Mouse (Mus musculus) hindbrain, postnatal 0 days (tissue): Measurements from ENCODE around the gene AI464131. TPM values are rescaled to one million over a fixed set of nuclear protein-coding genes. Genes with fewer than 3 reads are reported as not detected.

Source experiments
- ATAC-seq: fragments of 200-750 bp; cut with Nextera tagmentation; 2 replicates; pipeline ENCODE4 v1.8.0; 2017; ENCODE audit warnings: mild to moderate bottlenecking, moderate TSS enrichment, moderate library complexity
- DNase-seq: peaks from one replicate; pipeline ENCODE4 v3.0.0-alpha.2; 2015; ENCODE audit warnings: low spot score
- H3K27ac ChIP-seq: fragments of 300-500 bp; sonication (generic); 2 replicates; pipeline ENCODE4 v1.5.1; 2014; ENCODE audit warnings: mild to moderate bottlenecking
- H3K27me3 ChIP-seq: fragments of 300-500 bp; sonication (generic); 2 replicates; pipeline ENCODE4 v1.6.1; 2014; ENCODE audit warnings: low read length, mixed read lengths; ENCODE audit not compliant: insufficient read depth
- H3K36me3 ChIP-seq: fragments of 300-500 bp; sonication (generic); 2 replicates; pipeline ENCODE4 v1.6.1; 2014; ENCODE audit warnings: low read length, mixed read lengths; ENCODE audit not compliant: insufficient read depth
- H3K4me1 ChIP-seq: fragments of 300-500 bp; sonication (generic); 2 replicates; pipeline ENCODE4 v1.6.1; 2014; ENCODE audit warnings: antibody characterized with exemption, low read length, mixed read lengths; ENCODE audit not compliant: insufficient read depth
- H3K4me2 ChIP-seq: fragments of 300-500 bp; sonication (generic); 2 replicates; pipeline ENCODE4 v1.6.1; 2014; ENCODE audit warnings: low read depth, mild to moderate bottlenecking, low read length, moderate library complexity, mixed read lengths
- H3K4me3 ChIP-seq: fragments of 300-500 bp; sonication (generic); 2 replicates; pipeline ENCODE4 v1.5.1; 2014; ENCODE audit warnings: low read length
- H3K9ac ChIP-seq: fragments of 300-500 bp; sonication (generic); replicated peaks from 2 replicates; pipeline ENCODE4 v1.6.1; 2014; ENCODE audit warnings: mild to moderate bottlenecking, low read length, moderate library complexity, mixed read lengths
- H3K9me3 ChIP-seq: fragments of 300-500 bp; sonication (generic); 2 replicates; pipeline ENCODE4 v1.6.1; 2016; ENCODE audit warnings: low read length, mixed read lengths
- CTCF ChIP-seq: IDR thresholded peaks from 2 replicates; pipeline ENCODE4 v1.5.1; 2016; ENCODE audit warnings: antibody characterized with exemption, control low read depth, low read depth
- WGBS: fragments of 180-500 bp; shearing (Covaris S2); extraction: QIAGEN DNeasy Blood & Tissue Kit; methylation state at CpG from one replicate; pipeline ENCODE4 v1.1.7; 2014; 5-methylcytosine and 5-hydroxymethylcytosine counted together
- polyA plus RNA-seq: library from polyadenylated mRNA; unstranded; fragments of >200 nt; fragmentation: Nextera tagmentation; extraction: Ambion mirVana; gene quantifications from 2 replicates; pipeline ENCODE4 v1.2.1, GENCODE M21; 2015
- total RNA-seq: library from RNA; depleted of rRNA; stranded (reverse); fragments of >200 nt; gene quantifications from 2 replicates; pipeline ENCODE4 v1.2.3, GENCODE M21; 2014

The AI464131 gene
- total and polyA plus RNA-seq, 2 experiments from 2014 or later = 22.9 to 62.4 TPM

DNA sequence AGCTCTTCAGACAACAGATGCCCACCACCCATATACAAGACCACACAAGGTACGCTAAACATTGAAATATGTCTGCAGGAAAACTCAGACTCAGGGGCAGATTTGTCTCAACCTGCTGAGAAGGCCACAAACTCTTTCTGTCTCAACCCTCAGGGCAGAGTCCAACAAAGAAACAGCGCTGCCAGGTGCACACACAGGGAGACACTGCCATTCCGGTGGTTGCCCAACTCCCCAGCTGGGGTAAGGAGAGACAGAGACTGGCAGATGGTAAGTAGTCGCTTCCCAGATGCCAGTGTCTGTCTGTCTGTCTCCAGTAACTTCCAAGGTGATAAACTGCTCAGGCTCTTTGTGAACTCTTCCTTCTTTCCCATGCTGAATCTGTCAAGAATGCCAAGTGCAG is 2.1 kb downstream of the AI464131 start:
- Histone ChIP-seq H3K27me3 (peaks cover 8% of the 10 kb centered on the region; the same call in 1 of the 2 replicates), H3K9ac (no peak overlapping the region), H3K4me2 (peak overlapping the region; percentile 55; the same call in 1 of the 2 replicates), H3K36me3 (no peaks in the 10 kb centered on the region), H3K9me3 (no peaks in the 10 kb centered on the region), H3K4me3 (no peak overlapping the region), H3K27ac (no peak overlapping the region), H3K4me1 (peaks cover 14% of the 10 kb centered on the region)
- no peak for TF ChIP-seq CTCF
- 50% methylated on average over 4 of the region's 4 CpGs for WGBS
- DNase-seq (no peak), ATAC-seq (no peak)

DNA sequence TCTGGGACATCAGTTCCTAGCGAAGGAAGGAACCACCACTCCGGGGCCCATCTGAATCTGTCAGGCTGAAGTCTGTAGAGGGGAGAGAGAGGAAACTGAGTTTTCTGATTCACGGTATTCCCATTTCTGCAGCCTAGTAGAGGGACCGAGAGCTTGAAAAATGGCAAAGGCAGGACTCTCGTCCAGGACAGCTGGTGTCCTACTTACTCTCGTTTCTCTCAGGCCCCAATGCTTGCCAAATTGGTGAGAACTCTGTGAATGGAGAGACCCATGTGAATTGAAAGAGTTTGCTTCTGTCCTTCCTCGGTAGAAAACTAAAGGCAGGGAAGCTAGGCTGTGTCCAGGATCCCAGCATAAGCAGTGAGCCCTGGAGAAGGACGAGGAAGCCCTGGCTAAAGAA is 3.3 kb downstream of the AI464131 start:
- Histone ChIP-seq H3K27me3 (peaks cover 8% of the 10 kb centered on the region; the same call in 1 of the 2 replicates), H3K4me2 (peak overlapping the region; percentile 41; the same call in 1 of the 2 replicates), H3K9me3 (no peaks in the 10 kb centered on the region), H3K36me3 (no peaks in the 10 kb centered on the region), H3K27ac (peak overlapping the region; percentile 60; the same call in 1 of the 2 replicates), H3K4me3 (no peak overlapping the region), H3K9ac (no peak overlapping the region), H3K4me1 (peaks cover 14% of the 10 kb centered on the region)
- DNase-seq (peak; percentile 30), ATAC-seq (no peak)
- 56% methylated on average over 8 of the region's 8 CpGs for WGBS
- TF ChIP-seq CTCF = no peak

DNA sequence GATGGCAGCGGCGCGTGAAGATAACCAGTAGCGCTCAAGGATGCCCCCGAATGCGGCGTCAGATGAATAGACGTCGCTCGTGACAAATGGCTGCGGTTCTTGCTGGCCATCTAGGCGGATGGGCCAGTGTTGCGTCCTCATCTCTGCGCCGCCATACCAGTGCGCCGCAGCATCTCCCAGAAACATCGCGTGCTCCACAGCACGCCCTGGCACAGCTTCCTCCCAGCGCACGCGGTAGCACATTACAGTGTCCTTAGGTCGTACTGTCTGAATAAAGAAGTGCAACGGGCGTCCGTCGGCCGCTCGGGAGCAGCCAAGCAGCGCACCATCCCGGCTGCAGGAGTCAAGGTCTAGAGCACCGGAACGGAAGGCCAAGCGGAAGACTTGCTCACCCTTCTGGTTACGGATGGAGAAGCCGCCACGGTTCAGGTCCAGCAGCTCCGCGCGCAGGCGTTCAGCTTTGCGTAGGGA is 3.9 kb downstream of the AI464131 start:
- no peak for TF ChIP-seq CTCF
- H3K4me3 ChIP-seq = peak overlapping the region; percentile 18
- DNase-seq = peak; percentile 58
- WGBS = 16% methylated on average over 43 of the region's 43 CpGs
- peak overlapping the region; percentile 41 for H3K4me2 ChIP-seq
- H3K9ac ChIP-seq = peak overlapping the region; percentile 10; the same call in 1 of the 2 replicates
- H3K27me3 ChIP-seq = peaks cover 8% of the 10 kb centered on the region; the same call in 1 of the 2 replicates
- H3K9me3 ChIP-seq = no peaks in the 10 kb centered on the region
- peak overlapping the region; percentile 60; the same call in 1 of the 2 replicates for H3K27ac ChIP-seq
- no peaks in the 10 kb centered on the region for H3K36me3 ChIP-seq
- H3K4me1 ChIP-seq = peaks cover 14% of the 10 kb centered on the region
- ATAC-seq = no peak; the same call in 1 of the 2 replicates

DNA sequence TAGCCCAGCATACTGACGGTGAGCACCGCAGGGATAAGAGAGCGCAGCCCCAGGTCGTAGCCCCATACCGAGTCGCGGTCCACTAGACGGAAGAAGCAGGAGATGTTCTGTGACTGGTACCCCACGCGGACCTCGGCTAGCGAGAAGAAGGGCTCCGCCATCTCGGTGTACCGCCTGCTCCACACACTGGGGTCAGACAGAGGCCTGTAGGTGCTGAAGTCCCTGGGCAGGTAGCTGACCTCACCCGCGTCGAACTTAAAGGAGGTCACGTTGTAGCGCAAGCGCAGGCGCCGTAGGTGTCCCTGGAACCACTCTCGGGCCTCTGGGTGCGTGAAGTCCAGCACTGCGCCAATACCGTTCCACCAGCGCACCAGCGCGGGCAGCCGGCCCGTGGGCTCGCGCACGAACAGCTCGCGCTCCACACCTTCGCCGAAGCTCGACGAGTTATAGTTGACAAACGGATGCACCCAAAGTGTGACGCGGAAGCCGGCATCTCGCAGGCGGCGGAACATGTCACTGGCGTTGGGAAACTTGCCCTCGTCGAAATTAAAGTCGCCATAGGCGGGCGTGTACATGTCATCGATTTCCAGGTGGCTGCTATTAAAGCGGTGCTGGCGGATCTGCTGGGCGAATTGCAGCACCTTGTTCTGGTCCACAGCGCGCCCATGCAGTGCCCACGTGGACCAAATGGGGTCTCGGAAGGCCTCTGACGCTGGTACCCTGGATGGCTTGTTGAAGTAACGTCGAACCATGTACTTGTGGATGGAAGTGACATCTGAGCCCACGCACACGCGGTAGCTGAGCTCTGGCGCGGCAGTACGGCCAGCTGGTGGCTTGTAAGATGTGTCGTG is 4.7 kb downstream of the AI464131 start:
- Histone ChIP-seq H3K27ac (no peak overlapping the region; the same call in 1 of the 2 replicates), H3K4me2 (peak overlapping the region; percentile 41), H3K36me3 (no peaks in the 10 kb centered on the region), H3K27me3 (peaks cover 8% of the 10 kb centered on the region; the same call in 1 of the 2 replicates), H3K4me1 (peaks cover 14% of the 10 kb centered on the region), H3K9ac (peak overlapping the region; percentile 35; the same call in 1 of the 2 replicates), H3K9me3 (no peaks in the 10 kb centered on the region), H3K4me3 (peak overlapping the region; percentile 18)
- WGBS = 24% methylated on average over 72 of the region's 72 CpGs
- no peak for TF ChIP-seq CTCF
- DNase-seq (peak; percentile 23), ATAC-seq (peak; percentile 6; the same call in 1 of the 2 replicates)

DNA sequence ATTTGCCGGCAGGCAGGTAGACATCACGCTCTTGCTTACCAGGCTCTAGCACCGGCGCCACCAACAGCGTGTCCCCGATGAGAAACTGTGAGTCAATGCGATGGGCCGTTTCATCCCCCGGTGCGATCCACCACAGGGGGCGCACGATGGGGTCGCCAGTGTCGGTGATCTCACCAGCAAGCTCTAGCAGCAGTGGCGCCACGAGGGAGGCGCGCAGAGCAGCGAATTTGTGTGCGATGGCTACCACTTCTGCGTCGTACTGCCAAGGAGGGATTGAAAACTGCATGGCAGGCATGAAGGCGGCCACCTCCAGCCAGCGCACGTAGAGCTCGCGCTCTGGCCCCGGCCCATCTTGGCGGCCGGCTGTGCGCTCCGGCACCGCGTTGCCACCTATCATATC is 5.3 kb downstream of the AI464131 start:
- Histone ChIP-seq H3K4me1 (peaks cover 14% of the 10 kb centered on the region), H3K27me3 (peaks cover 8% of the 10 kb centered on the region; the same call in 1 of the 2 replicates), H3K9me3 (no peaks in the 10 kb centered on the region), H3K4me3 (peak overlapping the region; percentile 18), H3K4me2 (peak overlapping the region; percentile 41), H3K9ac (peak overlapping the region; percentile 35), H3K36me3 (no peaks in the 10 kb centered on the region), H3K27ac (no peak overlapping the region; the same call in 1 of the 2 replicates)
- TF ChIP-seq CTCF = peak; percentile 60
- WGBS = 9% methylated on average over 34 of the region's 34 CpGs
- peak; percentile 25; the same call in 1 of the 2 replicates for ATAC-seq
- peak; percentile 65 for DNase-seq

DNA sequence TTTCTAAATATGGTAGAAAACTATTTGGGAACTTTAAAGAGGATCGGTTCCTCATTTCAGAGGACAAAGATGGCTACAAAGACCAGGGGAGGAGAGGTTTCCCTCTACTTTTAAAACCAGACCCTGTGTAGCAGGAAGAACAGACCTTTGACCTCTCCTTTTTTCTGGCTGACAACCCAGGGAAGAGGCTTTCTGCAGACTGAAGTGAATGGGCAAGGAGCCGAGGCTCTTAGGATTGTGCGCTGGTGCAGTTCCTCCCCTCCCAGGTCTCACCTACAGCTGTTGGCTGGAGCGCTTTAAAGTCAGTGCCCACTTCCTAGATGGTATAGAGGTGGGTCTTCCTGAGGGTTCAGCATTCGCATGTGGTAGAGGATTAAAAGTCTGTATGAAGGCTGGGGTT is 5.8 kb downstream of the AI464131 start:
- no peak for TF ChIP-seq CTCF
- Histone ChIP-seq H3K9me3 (no peaks in the 10 kb centered on the region), H3K27me3 (peaks cover 8% of the 10 kb centered on the region; the same call in 1 of the 2 replicates), H3K4me3 (no peak overlapping the region), H3K9ac (0 out of 2 replicates have a peak overlapping the region, but pooled peaks have one; percentile 35), H3K4me1 (peaks cover 11% of the 10 kb centered on the region; the same call in 1 of the 2 replicates), H3K4me2 (peak overlapping the region; percentile 41), H3K27ac (no peak overlapping the region), H3K36me3 (no peaks in the 10 kb centered on the region)
- WGBS = 49% methylated on average over 5 of the region's 5 CpGs
- ATAC-seq (no peak), DNase-seq (no peak)
